Mouse (Mus musculus): ENCODE results near the gene 2610318N02Rik.

- TF ChIP-seq GATA1 (IDR thresholded peaks at IDR 0.05; ENCODE audit: borderline replicate concordance, low read length) (no peak), FLI1 (IDR thresholded peaks at IDR 0.05; ENCODE audit: low read length) (no peak)
These were observed 7.3 kb upstream of the 2610318N02Rik start, which contains the start of gene Sdf2l1 for GRCm38 (mm10) chr16:17132089-17132905.
